Mouse (Mus musculus) central nervous system, embryonic 18 days (tissue): ENCODE data around the gene Pou4f1. TPM values are rescaled to one million over a fixed set of nuclear protein-coding genes. Genes with fewer than 3 reads are reported as not detected.

Experiments
- polyA plus RNA-seq: library from polyadenylated mRNA; depleted of rRNA; stranded (reverse); fragments of >200 nt; gene quantifications from 2 replicates; pipeline ENCODE4 v1.2.3, GENCODE M21; 2012; rRNA removed

The Pou4f1 gene
- polyA plus RNA-seq, result 4.5 and 5.6 TPM in 2 replicates

GRCm38 (mm10) chr14:104467966-104468622 is at the start of gene Pou4f1:
Gene Pou4f1, minus strand, starts transcription at chr14:104467999.

Other genes with a start within 250 kb of the Pou4f1 start
- gene Rnf219, start 54.6 kb upstream of the Pou4f1 start, polyA plus RNA-seq, result 12.9 and 13.0 TPM in 2 replicates